Mouse (Mus musculus) bone marrow macrophage, adult 2 months (primary cell): Measurements from ENCODE around the gene Ms4a15.

ENCODE experiments used
- CTCF ChIP-seq: IDR thresholded peaks from 2 replicates; pipeline ENCODE4 v1.5.1; 2012; ENCODE audit warnings: low read depth, mild to moderate bottlenecking, low read length, moderate library complexity
- POLR2A ChIP-seq: IDR thresholded peaks from 2 replicates; pipeline ENCODE4 v1.6.1; 2012; ENCODE audit warnings: mild to moderate bottlenecking, low read depth, low read length, borderline replicate concordance

GRCm38 (mm10) chr19:10947219-10947618, 45.8 kb downstream of the Ms4a15 start:
- TF ChIP-seq CTCF, result no peak
- no peak for TF ChIP-seq POLR2A
